Mouse (Mus musculus) liver, embryonic 14.5 days (tissue): ENCODE data around the gene Tmem110. TPM values are rescaled to one million over a fixed set of nuclear protein-coding genes. Genes with fewer than 3 reads are reported as not detected.

ENCODE experiments used
- ATAC-seq: fragments of 200-750 bp; cut with Nextera tagmentation; 2 replicates; pipeline ENCODE4 v1.8.0; 2017; ENCODE audit warnings: moderate number of reproducible peaks, mild to moderate bottlenecking, moderate library complexity; ENCODE audit not compliant: insufficient read depth
- DNase-seq, 3 experiments: peaks; one replicate each; pipeline ENCODE4 v3.0.0-alpha.2; 2012 to 2013; ENCODE audit warnings: low read depth in 3 of 3, low spot score in 3 of 3
- H3K27ac ChIP-seq: fragments of 300-500 bp; sonication (generic); 2 replicates; pipeline ENCODE4 v1.5.1; 2014; ENCODE audit warnings: moderate library complexity, mild to moderate bottlenecking, control low read depth, inconsistent platforms
- H3K27me3 ChIP-seq: fragments of 300-500 bp; sonication (generic); 2 replicates; pipeline ENCODE4 v1.6.1; 2014; ENCODE audit warnings: mild to moderate bottlenecking, low read length, moderate library complexity; ENCODE audit not compliant: control insufficient read depth, insufficient read depth
- H3K36me3 ChIP-seq: fragments of 300-500 bp; sonication (generic); replicated peaks from 2 replicates; pipeline ENCODE4 v1.6.1; 2014; ENCODE audit warnings: low read depth; ENCODE audit not compliant: control insufficient read depth, insufficient read depth
- H3K4me1 ChIP-seq, 2 experiments: fragments of 200-500 bp in 1 of 2; fragments of 300-500 bp in 1 of 2; sonication (generic) in 1 of 2; replicated peaks; 2 replicates each; pipeline ENCODE4 v1.6.1; 2012 to 2014; ENCODE audit warnings: antibody characterized with exemption in 1 of 2, inconsistent platforms in 1 of 2, low read length in 1 of 2; ENCODE audit not compliant: control insufficient read depth in 2 of 2, insufficient read depth in 2 of 2
- H3K4me2 ChIP-seq: fragments of 300-500 bp; sonication (generic); 2 replicates; pipeline ENCODE4 v1.6.1; 2014; ENCODE audit warnings: low read depth, mild to moderate bottlenecking, control low read depth, moderate library complexity
- H3K4me3 ChIP-seq, 2 experiments: fragments of 200-500 bp in 1 of 2; fragments of 300-500 bp in 1 of 2; sonication (generic) in 1 of 2; 2 replicates each; pipeline ENCODE4 v1.5.1; 2012 to 2014; ENCODE audit warnings: low read depth in 2 of 2, low read length in 2 of 2, mild to moderate bottlenecking in 2 of 2, control low read depth in 1 of 2, inconsistent platforms in 1 of 2, moderate library complexity in 1 of 2; ENCODE audit not compliant: insufficient read depth in 1 of 2
- H3K9ac ChIP-seq: fragments of 300-500 bp; sonication (generic); replicated peaks from 2 replicates; pipeline ENCODE4 v1.6.1; 2014; ENCODE audit warnings: mild to moderate bottlenecking, control low read depth, moderate library complexity
- H3K9me3 ChIP-seq: fragments of 300-500 bp; sonication (generic); 2 replicates; pipeline ENCODE4 v1.6.1; 2016; ENCODE audit warnings: low read length, mixed read lengths; ENCODE audit not compliant: control insufficient read depth
- CTCF ChIP-seq: IDR thresholded peaks from 2 replicates; pipeline ENCODE4 v1.5.1; 2016; ENCODE audit warnings: antibody characterized with exemption, low read depth, control low read depth
- EP300 ChIP-seq: IDR thresholded peaks from 2 replicates; pipeline ENCODE4 v1.6.1; 2016; ENCODE audit warnings: antibody characterized with exemption, low read depth
- WGBS: fragments of 180-500 bp; shearing (Covaris S2); extraction: QIAGEN DNeasy Blood & Tissue Kit; methylation state at CpG from one replicate; pipeline ENCODE4 v1.1.7; 2014; ENCODE audit not compliant: insufficient replicate concordance; 5-methylcytosine and 5-hydroxymethylcytosine counted together
- polyA plus RNA-seq, 2 experiments: library from polyadenylated mRNA; depleted of rRNA in 1 of 2; stranded (reverse) in 1 of 2; unstranded in 1 of 2; fragments of >200 nt; fragmentation: Nextera tagmentation in 1 of 2; extraction: Ambion mirVana in 1 of 2; gene quantifications; 2 replicates each; pipeline versions ENCODE4 v1.2.1 to v1.2.3; 2012 to 2014

Gene Tmem110
- 3.5 and 6.2 TPM in 2 replicates for polyA plus RNA-seq (2012; rRNA removed)
- polyA plus RNA-seq (2014; fragmentation: Nextera tagmentation; extraction: Ambion mirVana), result 8.2 and 11.0 TPM in 2 replicates

DNA sequence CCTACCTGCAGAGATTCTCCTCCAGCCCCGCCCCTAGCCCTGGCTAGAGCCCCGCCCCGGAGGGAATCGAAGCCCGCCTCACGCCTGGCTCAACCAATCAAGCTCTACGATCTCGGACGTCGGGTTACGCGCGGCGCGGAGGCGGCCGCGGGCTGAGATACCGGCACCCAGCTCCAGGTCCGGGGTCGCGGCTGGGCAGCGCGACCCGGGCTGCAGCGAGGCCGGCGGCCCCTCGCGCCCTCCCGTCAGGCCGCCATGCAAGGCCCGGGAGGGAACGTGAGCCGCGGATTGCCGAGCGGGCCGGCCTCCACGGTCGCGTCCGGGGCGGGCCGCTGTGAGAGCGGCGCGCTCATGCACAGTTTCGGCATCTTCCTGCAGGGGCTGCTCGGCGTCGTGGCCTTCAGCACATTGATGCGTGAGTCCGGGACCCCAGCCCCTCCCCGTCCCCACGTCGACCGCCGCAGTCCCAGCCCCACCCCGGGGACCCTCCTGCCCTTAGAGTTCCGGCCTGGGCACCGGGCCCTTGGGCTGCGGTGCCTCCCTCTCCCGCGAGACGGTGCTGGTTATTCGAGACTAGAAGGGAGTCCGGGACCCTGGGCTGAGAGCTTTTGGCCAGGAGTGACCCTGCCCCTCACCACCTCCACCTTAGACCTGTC lies at the start of gene Tmem110:
Tmem110 (plus strand) TSS at position 115 of the 656 bp plus-strand sequence.
- peaks cover 29 to 45% of the 10 kb centered on the region in 2 experiments for H3K4me1 ChIP-seq
- peak; percentile 62 to 67 (median 66) for DNase-seq
- under 1% methylated on average over 66 of the region's 68 CpGs for WGBS

DNA sequence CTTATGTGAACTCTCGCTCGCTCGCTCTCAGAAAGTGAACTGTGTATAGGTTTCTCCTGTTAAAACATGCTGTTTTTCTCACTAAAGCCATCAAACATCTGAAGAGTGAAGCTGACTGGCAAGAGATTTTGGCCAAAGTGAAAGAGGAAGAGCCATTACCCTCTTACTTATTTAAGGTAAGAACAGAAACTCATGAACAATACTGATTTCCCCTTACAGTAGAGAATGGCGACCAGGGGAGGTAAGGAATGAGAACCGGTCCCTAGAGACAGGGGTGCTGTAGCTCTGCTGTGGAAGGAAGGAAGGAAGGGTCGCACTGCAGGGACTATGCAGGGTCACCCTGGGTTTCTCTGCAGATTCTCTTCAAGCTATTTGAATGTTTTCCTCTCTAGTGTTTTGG lies 40.8 kb upstream of the Tmem110 start:
- ATAC-seq, result no peak
- Histone ChIP-seq H3K36me3 (peaks cover 16% of the 10 kb centered on the region), H3K4me1 (no peaks in the 10 kb centered on the region), H3K4me3 (no peak overlapping the region), H3K27me3 (no peaks in the 10 kb centered on the region), H3K9ac (no peak overlapping the region), H3K9me3 (no peaks in the 10 kb centered on the region), H3K27ac (no peak overlapping the region), H3K4me2 (no peak overlapping the region)
- no peak for DNase-seq
- WGBS, result 81% methylated on average over 6 of the region's 6 CpGs
- TF ChIP-seq EP300 (no peak), CTCF (no peak)

More for the DNA sequence above, at the start of gene Tmem110:
- peak; percentile 37 for TF ChIP-seq CTCF
- TF ChIP-seq EP300, result no peak
- no peaks in the 10 kb centered on the region for H3K27me3 ChIP-seq
- H3K4me2 ChIP-seq, result peak within 1 kb of the TSS; percentile 81
- no peaks in the 10 kb centered on the region for H3K9me3 ChIP-seq
- H3K36me3 ChIP-seq, result no peaks in the 10 kb centered on the region
- H3K27ac ChIP-seq, result no peak within 1 kb of the TSS
- H3K9ac ChIP-seq, result peak within 1 kb of the TSS; percentile 78
- peak; percentile 83 for ATAC-seq
- peak within 1 kb of the TSS; percentile 81 to 85 for H3K4me3 ChIP-seq

DNA sequence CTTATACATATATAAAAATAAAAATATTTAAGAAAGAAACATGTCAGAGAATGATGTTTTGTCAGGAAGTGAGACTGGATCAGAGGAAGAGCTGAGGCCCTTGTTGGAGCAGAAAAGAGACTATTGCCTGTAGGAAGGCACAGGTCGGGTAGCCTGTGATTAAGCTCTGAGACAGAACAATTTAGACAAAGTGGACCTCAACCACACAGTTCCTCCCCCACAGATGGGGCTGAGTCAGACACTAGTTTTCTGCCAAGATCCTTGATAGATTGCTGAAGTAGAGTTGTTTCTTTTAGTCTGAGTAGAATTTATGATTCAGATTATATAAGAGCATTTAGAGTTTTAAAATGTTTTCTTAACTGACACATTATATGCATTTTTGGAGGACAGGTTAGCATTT lies 35.9 kb upstream of the Tmem110 start:
- Histone ChIP-seq H3K4me2 (no peak overlapping the region), H3K27me3 (no peaks in the 10 kb centered on the region), H3K9me3 (no peaks in the 10 kb centered on the region), H3K4me3 (no peak overlapping the region), H3K36me3 (peaks cover 19% of the 10 kb centered on the region), H3K9ac (no peak overlapping the region), H3K27ac (no peak overlapping the region), H3K4me1 (peaks cover 0 to 2% of the 10 kb centered on the region in 2 experiments; a peak in 2 of 4 replicates)
- DNase-seq (no peak), ATAC-seq (no peak)
- 31% methylated on average over 1 of the region's 1 CpGs for WGBS
- TF ChIP-seq CTCF (no peak), EP300 (no peak)

DNA sequence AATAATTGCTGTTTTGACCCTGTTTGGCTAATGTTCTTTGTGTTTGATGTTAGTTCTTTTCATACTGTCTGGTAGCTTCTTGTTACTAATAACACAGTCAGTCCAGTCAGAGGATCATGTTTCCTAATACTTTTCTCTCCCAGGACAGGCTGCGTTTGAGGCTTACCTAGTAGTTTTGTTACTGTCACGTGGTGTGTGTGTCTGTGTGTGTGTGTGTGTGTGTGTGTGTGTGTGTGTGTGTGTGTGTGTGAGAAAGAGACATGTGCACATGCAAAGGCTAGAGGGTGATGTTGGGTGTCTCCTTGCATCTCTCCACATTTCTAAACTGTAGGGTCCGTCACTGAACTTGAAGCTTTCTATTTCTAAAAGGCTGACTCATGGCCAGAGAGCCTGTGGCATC lies 32.5 kb upstream of the Tmem110 start:
- Histone ChIP-seq H3K27me3 (no peaks in the 10 kb centered on the region), H3K9ac (no peak overlapping the region), H3K27ac (no peak overlapping the region), H3K36me3 (peaks cover 17% of the 10 kb centered on the region), H3K9me3 (no peaks in the 10 kb centered on the region), H3K4me3 (no peak overlapping the region), H3K4me1 (peaks cover 0 to 2% of the 10 kb centered on the region in 2 experiments; a peak in 2 of 4 replicates), H3K4me2 (no peak overlapping the region)
- DNase-seq (no peak), ATAC-seq (no peak)
- TF ChIP-seq CTCF, result no peak
- WGBS, result 76% methylated on average over 3 of the region's 3 CpGs

DNA sequence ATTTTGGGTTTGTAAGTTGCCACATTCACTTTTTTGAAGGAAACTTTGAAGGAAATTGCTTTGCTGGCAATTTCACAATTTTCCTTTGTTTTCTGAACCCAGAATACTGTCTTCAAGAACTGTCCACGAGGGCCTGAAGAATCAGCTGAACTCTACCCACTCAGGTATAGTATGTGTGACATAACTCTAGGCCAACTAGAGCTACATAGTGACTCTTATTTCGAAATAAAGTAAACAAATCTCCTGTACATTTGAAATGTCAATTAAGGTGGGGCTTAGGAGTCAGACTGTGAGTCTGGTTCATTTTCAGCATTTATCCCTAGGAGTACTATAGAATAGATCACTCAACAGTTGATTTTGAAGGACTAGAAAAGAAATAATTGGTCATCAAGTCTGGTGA lies 23.6 kb upstream of the Tmem110 start:
- no peaks in the 10 kb centered on the region for H3K9me3 ChIP-seq
- ATAC-seq (no peak), DNase-seq (no peak)
- no peak overlapping the region for H3K27ac ChIP-seq
- no peaks in the 10 kb centered on the region for H3K27me3 ChIP-seq
- H3K4me1 ChIP-seq, result no peaks in the 10 kb centered on the region
- H3K4me3 ChIP-seq, result no peak overlapping the region
- H3K36me3 ChIP-seq, result peaks cover 16% of the 10 kb centered on the region
- no peak overlapping the region for H3K9ac ChIP-seq
- H3K4me2 ChIP-seq, result no peak overlapping the region
- no peak for TF ChIP-seq CTCF
- 76% methylated on average over 2 of the region's 2 CpGs for WGBS
